Mouse (Mus musculus) midbrain, embryonic 14.5 days (tissue): ENCODE data around the gene E130308A19Rik. TPM values are rescaled to one million over a fixed set of nuclear protein-coding genes. Genes with fewer than 3 reads are reported as not detected.

Experiments
- ATAC-seq: fragments of 200-750 bp; cut with Nextera tagmentation; 2 replicates; pipeline ENCODE4 v1.8.0; 2017; ENCODE audit warnings: moderate number of reproducible peaks, moderate library complexity; ENCODE audit not compliant: low FRiP score, low TSS enrichment
- DNase-seq: peaks from one replicate; pipeline ENCODE4 v3.0.0-alpha.2; 2015
- H3K27ac ChIP-seq: fragments of 300-500 bp; sonication (generic); replicated peaks from 2 replicates; pipeline ENCODE4 v1.5.1; 2014; ENCODE audit warnings: mild to moderate bottlenecking, low read depth, low read length, moderate library complexity
- H3K27me3 ChIP-seq: fragments of 300-500 bp; sonication (generic); 2 replicates; pipeline ENCODE4 v1.6.1; 2014; ENCODE audit warnings: low read length, control low read depth, mixed read lengths; ENCODE audit not compliant: control insufficient read depth, insufficient read depth
- H3K36me3 ChIP-seq: fragments of 300-500 bp; sonication (generic); 2 replicates; pipeline ENCODE4 v1.6.1; 2014; ENCODE audit warnings: low read length, control low read depth; ENCODE audit not compliant: control insufficient read depth, insufficient read depth
- H3K4me1 ChIP-seq: fragments of 300-500 bp; sonication (generic); 2 replicates; pipeline ENCODE4 v1.6.1; 2014; ENCODE audit warnings: mild to moderate bottlenecking, antibody characterized with exemption, low read length, control low read depth; ENCODE audit not compliant: control insufficient read depth, insufficient read depth
- H3K4me2 ChIP-seq: fragments of 300-500 bp; sonication (generic); 2 replicates; pipeline ENCODE4 v1.6.1; 2014; ENCODE audit warnings: mild to moderate bottlenecking, low read length, moderate library complexity
- H3K4me3 ChIP-seq: fragments of 300-500 bp; sonication (generic); replicated peaks from 2 replicates; pipeline ENCODE4 v1.5.1; 2014; ENCODE audit warnings: low read depth, low read length
- H3K9ac ChIP-seq: fragments of 300-500 bp; sonication (generic); replicated peaks from 2 replicates; pipeline ENCODE4 v1.6.1; 2014; ENCODE audit warnings: mild to moderate bottlenecking, low read length, moderate library complexity
- H3K9me3 ChIP-seq: fragments of 300-500 bp; sonication (generic); 2 replicates; pipeline ENCODE4 v1.6.1; 2016; ENCODE audit warnings: low read length, control low read depth, mixed read lengths; ENCODE audit not compliant: control insufficient read depth
- WGBS: fragments of 180-500 bp; shearing (Covaris S2); extraction: QIAGEN DNeasy Blood & Tissue Kit; methylation state at CpG from one replicate; pipeline ENCODE4 v1.1.7; 2014; 5-methylcytosine and 5-hydroxymethylcytosine counted together
- polyA plus RNA-seq: library from polyadenylated mRNA; unstranded; fragments of >200 nt; fragmentation: Nextera tagmentation; extraction: Ambion mirVana; gene quantifications from 2 replicates; pipeline ENCODE4 v1.2.1, GENCODE M21; 2014

The E130308A19Rik gene
- polyA plus RNA-seq, result 50.9 and 62.2 TPM in 2 replicates

DNA sequence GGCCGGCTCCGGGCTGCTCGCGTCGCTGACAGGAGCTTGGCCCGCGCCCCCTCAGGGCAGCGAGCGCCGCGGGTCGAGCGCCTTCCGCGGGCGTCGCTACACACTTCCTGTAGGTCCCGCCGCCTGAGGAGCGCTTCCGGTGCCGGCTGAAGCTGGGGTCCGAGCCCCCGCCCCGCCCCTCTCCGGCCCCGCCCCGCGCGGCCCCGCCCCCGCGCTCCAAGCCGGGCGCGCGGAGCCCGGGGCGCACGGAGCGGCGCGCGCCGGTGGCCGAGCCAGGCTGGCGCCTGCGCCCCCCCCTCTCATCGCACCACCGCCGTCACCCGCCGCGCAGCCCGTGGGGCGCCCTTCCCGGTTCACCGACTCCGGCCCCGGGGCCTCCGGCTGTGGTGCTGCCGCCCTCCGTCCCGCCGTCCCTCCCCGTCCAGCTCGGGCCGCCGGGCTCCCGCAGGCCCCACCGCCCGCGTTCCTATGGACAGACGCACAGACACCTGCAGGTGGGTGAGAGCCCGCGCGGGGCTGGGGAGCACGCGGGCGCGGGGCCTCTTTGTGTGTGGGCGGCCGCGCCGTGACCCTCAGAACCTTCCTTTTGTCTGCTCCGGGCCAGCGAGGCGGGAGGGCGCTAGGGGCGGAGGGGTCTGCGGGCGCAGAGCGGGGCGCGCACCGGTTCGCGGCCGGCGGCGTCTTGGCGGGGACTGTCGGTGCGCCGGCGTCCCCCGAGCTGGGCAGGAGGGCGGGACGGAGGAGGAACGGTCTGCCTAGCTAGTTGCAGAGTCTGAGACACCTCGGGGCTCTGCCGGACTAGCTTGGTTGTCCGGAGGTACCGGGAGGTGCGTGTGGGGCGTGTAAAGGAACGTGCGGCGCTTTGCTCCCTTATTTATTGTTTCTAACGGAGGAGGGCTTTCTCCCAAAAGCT lies at the start of gene E130308A19Rik:
Gene E130308A19Rik, plus strand, starts transcription at position 214 of the 913 bp plus-strand sequence.
- Histone ChIP-seq H3K4me1 (peaks cover 28% of the 10 kb centered on the region), H3K27ac (peak within 1 kb of the TSS; percentile 93), H3K4me2 (peak within 1 kb of the TSS; percentile 69), H3K9ac (peak within 1 kb of the TSS; percentile 92), H3K4me3 (peak within 1 kb of the TSS; percentile 97), H3K9me3 (no peaks in the 10 kb centered on the region), H3K27me3 (no peaks in the 10 kb centered on the region), H3K36me3 (no peaks in the 10 kb centered on the region)
- WGBS, result under 1% methylated on average over 91 of the region's 120 CpGs
- peak; percentile 93 for DNase-seq
- peak; percentile 93 for ATAC-seq

DNA sequence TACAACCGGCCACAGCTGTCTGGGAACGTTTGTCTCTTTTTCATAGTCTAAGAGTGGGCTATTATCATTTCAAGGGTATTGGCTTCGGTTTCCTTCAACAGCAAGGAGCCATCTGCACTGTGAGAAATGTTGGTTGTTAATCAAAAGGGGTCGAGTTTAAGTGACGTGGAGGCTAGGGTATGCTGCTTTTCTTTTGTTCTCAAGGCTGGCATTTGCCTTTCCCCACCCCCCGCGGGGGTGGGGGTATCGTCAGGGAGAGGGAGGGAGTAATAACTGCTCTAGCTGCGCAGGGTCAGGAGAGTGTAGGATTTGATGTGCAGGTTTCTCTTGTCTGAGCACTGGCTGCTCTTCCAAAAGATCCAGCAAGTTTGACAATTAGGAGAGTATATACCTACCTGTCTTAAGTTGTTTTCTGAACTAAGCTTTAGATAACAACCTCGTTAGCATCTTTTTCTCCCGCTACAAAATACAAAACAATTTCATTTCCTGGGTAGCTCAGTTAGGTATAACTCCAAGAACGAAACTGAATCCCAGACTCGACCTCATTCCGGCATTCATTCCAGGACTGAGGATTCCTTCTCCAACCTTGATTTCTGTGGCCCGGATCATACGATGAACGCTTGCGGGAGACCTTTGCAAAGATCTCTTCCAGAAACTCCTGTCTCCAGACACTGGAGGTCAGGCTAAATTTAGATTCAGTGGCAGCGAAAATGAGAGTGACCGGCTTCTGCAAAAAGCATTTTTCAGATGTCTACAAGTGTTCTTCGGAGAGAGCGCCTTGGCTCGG lies 45.3 kb upstream of the E130308A19Rik start:
- peaks cover 4% of the 10 kb centered on the region for H3K4me1 ChIP-seq
- H3K27me3 ChIP-seq, result no peaks in the 10 kb centered on the region
- peak overlapping the region; percentile 90 for H3K27ac ChIP-seq
- peak overlapping the region; percentile 67 for H3K4me3 ChIP-seq
- ATAC-seq (peak; percentile 68), DNase-seq (peak; percentile 85)
- H3K36me3 ChIP-seq, result no peaks in the 10 kb centered on the region
- under 1% methylated on average over 23 of the region's 23 CpGs for WGBS
- peak overlapping the region; percentile 73 for H3K4me2 ChIP-seq
- no peaks in the 10 kb centered on the region for H3K9me3 ChIP-seq
- H3K9ac ChIP-seq, result peak overlapping the region; percentile 68

- H3K4me3 ChIP-seq, result peak within 1 kb of the TSS; percentile 67
- no peaks in the 10 kb centered on the region for H3K36me3 ChIP-seq
- peak within 1 kb of the TSS; percentile 68 for H3K9ac ChIP-seq
- ATAC-seq (peak; percentile 94), DNase-seq (peak; percentile 100)
- H3K4me1 ChIP-seq, result peaks cover 4% of the 10 kb centered on the region
- peak within 1 kb of the TSS; percentile 90 for H3K27ac ChIP-seq
- WGBS, result under 1% methylated on average over 61 of the region's 61 CpGs
- peak within 1 kb of the TSS; percentile 73 for H3K4me2 ChIP-seq
- H3K9me3 ChIP-seq, result no peaks in the 10 kb centered on the region
- H3K27me3 ChIP-seq, result no peaks in the 10 kb centered on the region
These were observed 44.5 kb upstream of the E130308A19Rik start, which contains the start of gene Hsdl2 for GRCm38 (mm10) chr4:59581314-59582185. TSS of gene Hsdl2 (plus strand) at chr4:59581563.

GRCm38 (mm10) chr4:59582186-59582585 lies 43.8 kb upstream of the E130308A19Rik start:
- no peak for ATAC-seq
- Histone ChIP-seq H3K36me3 (no peaks in the 10 kb centered on the region), H3K27ac (no peak overlapping the region), H3K9ac (no peak overlapping the region), H3K9me3 (no peaks in the 10 kb centered on the region), H3K27me3 (no peaks in the 10 kb centered on the region), H3K4me1 (peaks cover 4% of the 10 kb centered on the region), H3K4me3 (peak overlapping the region; percentile 67), H3K4me2 (peak overlapping the region; percentile 73)
- DNase-seq, result peak; percentile 14
- 36% methylated on average over 6 of the region's 6 CpGs for WGBS

DNA sequence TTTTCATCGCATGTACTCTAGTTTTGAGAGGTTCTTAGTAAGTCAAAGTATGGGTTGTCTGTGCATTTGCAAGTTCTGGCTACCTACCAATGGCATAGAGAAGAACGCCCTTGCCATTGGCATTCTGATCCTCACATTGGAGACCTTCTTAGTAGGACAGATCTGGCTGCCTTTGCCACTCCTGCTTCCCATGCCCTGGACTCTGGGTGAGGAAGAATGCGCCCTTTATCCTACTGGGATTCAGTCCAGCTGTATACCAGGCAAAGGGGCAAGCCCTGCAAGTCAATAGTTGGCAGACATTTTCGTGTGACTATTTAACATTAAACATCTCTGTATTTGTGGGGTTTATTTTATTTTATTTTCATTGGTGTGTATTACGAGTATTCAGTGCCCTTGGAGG lies 40.9 kb upstream of the E130308A19Rik start:
- WGBS, result 81% methylated on average over 5 of the region's 5 CpGs
- DNase-seq (peak; percentile 2), ATAC-seq (no peak)
- Histone ChIP-seq H3K4me1 (peaks cover 3% of the 10 kb centered on the region), H3K4me3 (no peak overlapping the region), H3K9me3 (no peaks in the 10 kb centered on the region), H3K4me2 (no peak overlapping the region), H3K27me3 (no peaks in the 10 kb centered on the region), H3K36me3 (no peaks in the 10 kb centered on the region), H3K27ac (no peak overlapping the region), H3K9ac (no peak overlapping the region)

DNA sequence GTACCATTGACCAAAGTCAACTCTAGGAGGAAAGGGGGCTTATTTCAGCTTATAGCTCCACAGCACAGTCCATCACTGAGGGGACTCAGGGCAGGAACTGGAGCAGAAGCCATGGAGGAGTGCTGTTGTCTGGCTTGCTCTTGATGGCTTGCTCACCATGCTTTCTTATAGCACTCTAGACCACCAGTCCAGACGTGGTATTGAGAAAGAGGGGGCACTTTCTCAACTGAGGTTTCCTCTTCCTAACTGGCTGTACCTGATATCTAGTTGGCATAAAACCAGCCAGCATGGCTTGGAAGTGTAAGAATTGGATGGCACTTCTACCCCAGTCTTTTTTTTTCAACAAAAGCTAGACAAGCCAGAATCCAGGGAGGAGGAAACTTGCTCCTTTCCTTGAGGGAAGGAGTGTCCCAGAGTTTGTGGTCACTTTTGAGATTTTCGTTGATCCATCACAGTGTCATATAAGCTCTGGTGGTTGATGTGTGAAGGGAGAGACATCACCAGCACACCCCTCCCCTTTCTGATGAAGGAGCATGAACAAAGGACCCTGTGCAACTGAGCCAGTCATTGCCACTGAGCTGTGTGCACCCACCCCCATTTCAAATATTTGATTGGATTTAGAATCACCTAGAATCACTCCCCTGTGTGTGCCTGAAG lies 38.7 kb upstream of the E130308A19Rik start:
- H3K4me2 ChIP-seq, result no peak overlapping the region
- H3K36me3 ChIP-seq, result no peaks in the 10 kb centered on the region
- H3K27ac ChIP-seq, result no peak overlapping the region
- DNase-seq, result no peak
- no peak overlapping the region for H3K9ac ChIP-seq
- H3K9me3 ChIP-seq, result no peaks in the 10 kb centered on the region
- H3K4me3 ChIP-seq, result no peak overlapping the region
- H3K27me3 ChIP-seq, result no peaks in the 10 kb centered on the region
- 69% methylated on average over 2 of the region's 2 CpGs for WGBS
- no peaks in the 10 kb centered on the region; the same call in 1 of the 2 replicates for H3K4me1 ChIP-seq
- no peak for ATAC-seq

DNA sequence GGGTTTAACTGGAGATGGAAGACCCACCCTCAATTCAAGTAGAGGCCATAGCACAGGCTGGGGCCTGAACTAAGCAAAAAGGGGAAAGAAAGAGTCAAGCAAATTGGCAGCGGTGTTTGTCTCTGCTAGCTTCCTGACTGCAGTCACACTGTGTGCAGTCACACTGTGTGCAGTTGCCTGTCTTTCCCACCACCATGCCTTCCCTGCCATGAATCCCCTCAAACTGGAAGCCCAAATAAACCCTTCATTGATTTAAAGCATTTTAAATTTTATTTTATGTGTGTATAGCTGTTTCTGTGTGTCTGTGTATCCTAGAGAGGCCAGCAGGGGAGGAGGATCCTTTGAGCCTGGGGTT lies 38.2 kb upstream of the E130308A19Rik start:
- Histone ChIP-seq H3K9me3 (no peaks in the 10 kb centered on the region), H3K4me2 (no peak overlapping the region), H3K9ac (no peak overlapping the region), H3K36me3 (no peaks in the 10 kb centered on the region), H3K4me3 (no peak overlapping the region), H3K27ac (no peak overlapping the region), H3K4me1 (no peaks in the 10 kb centered on the region), H3K27me3 (no peaks in the 10 kb centered on the region)
- 100% methylated on average over 1 of the region's 1 CpGs for WGBS
- DNase-seq (no peak), ATAC-seq (no peak)
